Mouse (Mus musculus) lung, postnatal 0 days (tissue): ENCODE measurements around the gene Rps6kc1. TPM values are rescaled to one million over a fixed set of nuclear protein-coding genes. Genes with fewer than 3 reads are reported as not detected.

Source experiments
- ATAC-seq: fragments of 200-750 bp; cut with Nextera tagmentation; 2 replicates; pipeline ENCODE4 v1.8.0; 2017; ENCODE audit warnings: moderate library complexity
- DNase-seq: peaks from one replicate; pipeline ENCODE4 v3.0.0-alpha.2; 2016; ENCODE audit warnings: low spot score
- H3K27ac ChIP-seq: fragments of 300-500 bp; sonication (generic); 2 replicates; pipeline ENCODE4 v1.5.1; 2014; ENCODE audit warnings: antibody characterized with exemption, mild to moderate bottlenecking, low read length, mixed read lengths
- H3K27me3 ChIP-seq: fragments of 300-500 bp; sonication (generic); replicated peaks from 2 replicates; pipeline ENCODE4 v1.6.1; 2014; ENCODE audit warnings: low read length, mixed read lengths; ENCODE audit not compliant: insufficient read depth
- H3K36me3 ChIP-seq: fragments of 300-500 bp; sonication (generic); 2 replicates; pipeline ENCODE4 v1.6.1; 2014; ENCODE audit warnings: low read length, mixed read lengths; ENCODE audit not compliant: insufficient read depth
- H3K4me1 ChIP-seq: fragments of 300-500 bp; sonication (generic); 2 replicates; pipeline ENCODE4 v1.6.1; 2014; ENCODE audit warnings: antibody characterized with exemption, low read depth, low read length, mixed read lengths; ENCODE audit not compliant: insufficient read depth
- H3K4me2 ChIP-seq: fragments of 300-500 bp; sonication (generic); replicated peaks from 2 replicates; pipeline ENCODE4 v1.6.1; 2014; ENCODE audit warnings: low read depth, mild to moderate bottlenecking, low read length, moderate library complexity, mixed read lengths
- H3K4me3 ChIP-seq: fragments of 300-500 bp; sonication (generic); 2 replicates; pipeline ENCODE4 v1.5.1; 2014; ENCODE audit warnings: low read depth, low read length
- H3K9ac ChIP-seq: fragments of 300-500 bp; sonication (generic); replicated peaks from 2 replicates; pipeline ENCODE4 v1.6.1; 2014; ENCODE audit warnings: low read depth, mild to moderate bottlenecking
- H3K9me3 ChIP-seq: fragments of 300-500 bp; sonication (generic); 2 replicates; pipeline ENCODE4 v1.6.1; 2016; ENCODE audit warnings: low read length, mixed read lengths
- CTCF ChIP-seq: IDR thresholded peaks from 2 replicates; pipeline ENCODE4 v1.5.1; 2016; ENCODE audit warnings: antibody characterized with exemption, mild to moderate bottlenecking
- EP300 ChIP-seq: IDR thresholded peaks from 2 replicates; pipeline ENCODE4 v1.6.1; 2016; ENCODE audit warnings: antibody characterized with exemption, mild to moderate bottlenecking, control low read depth
- WGBS: fragments of 180-500 bp; shearing (Covaris S2); extraction: QIAGEN DNeasy Blood & Tissue Kit; methylation state at CpG from one replicate; pipeline ENCODE4 v1.1.7; 2014; 5-methylcytosine and 5-hydroxymethylcytosine counted together
- polyA plus RNA-seq: library from polyadenylated mRNA; unstranded; fragments of >200 nt; fragmentation: Nextera tagmentation; extraction: Ambion mirVana; gene quantifications from 2 replicates; pipeline ENCODE4 v1.2.1, GENCODE M21; 2015

The Rps6kc1 gene
- polyA plus RNA-seq, 1 experiment from 2014 or later: 8.5 TPM

GRCm38 (mm10) chr1:190816141-190816540 is 95.4 kb downstream of the Rps6kc1 start:
- ATAC-seq (no peak), DNase-seq (no peak)
- Histone ChIP-seq H3K4me3 (no peak overlapping the region), H3K36me3 (no peaks in the 10 kb centered on the region), H3K27ac (no peak overlapping the region), H3K9ac (no peak overlapping the region), H3K4me2 (no peak overlapping the region), H3K9me3 (no peaks in the 10 kb centered on the region), H3K4me1 (no peaks in the 10 kb centered on the region), H3K27me3 (no peaks in the 10 kb centered on the region)
- TF ChIP-seq EP300 (no peak), CTCF (no peak)
- 82% methylated on average over 11 of the region's 11 CpGs for WGBS

DNA sequence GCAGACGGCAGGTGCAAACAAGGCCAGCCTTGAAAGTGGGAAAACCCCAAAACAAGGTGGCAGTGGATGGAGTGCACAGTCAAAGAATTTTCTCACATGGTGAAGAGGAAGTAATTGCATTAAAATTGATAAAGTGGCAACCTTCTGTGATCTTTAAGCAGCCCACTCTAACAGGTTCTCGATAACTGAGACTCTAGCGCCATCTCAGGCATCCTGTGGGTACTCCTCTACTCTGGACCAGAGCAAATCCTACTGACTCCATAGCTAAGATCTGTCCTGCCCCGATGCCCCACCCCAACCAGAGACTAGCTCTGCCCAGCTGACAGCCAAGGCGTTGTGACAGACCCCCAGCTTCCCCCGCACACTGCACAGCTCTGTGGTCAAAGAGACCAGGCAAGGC is 101.2 kb downstream of the Rps6kc1 start:
- Histone ChIP-seq H3K27ac (no peak overlapping the region), H3K36me3 (no peaks in the 10 kb centered on the region), H3K9me3 (no peaks in the 10 kb centered on the region), H3K4me3 (no peak overlapping the region), H3K9ac (no peak overlapping the region), H3K4me2 (no peak overlapping the region), H3K4me1 (no peaks in the 10 kb centered on the region), H3K27me3 (no peaks in the 10 kb centered on the region)
- TF ChIP-seq EP300 (no peak), CTCF (peak; percentile 14; the same call in 1 of the 2 replicates)
- ATAC-seq (no peak), DNase-seq (no peak)
- 79% methylated on average over 6 of the region's 6 CpGs for WGBS

DNA sequence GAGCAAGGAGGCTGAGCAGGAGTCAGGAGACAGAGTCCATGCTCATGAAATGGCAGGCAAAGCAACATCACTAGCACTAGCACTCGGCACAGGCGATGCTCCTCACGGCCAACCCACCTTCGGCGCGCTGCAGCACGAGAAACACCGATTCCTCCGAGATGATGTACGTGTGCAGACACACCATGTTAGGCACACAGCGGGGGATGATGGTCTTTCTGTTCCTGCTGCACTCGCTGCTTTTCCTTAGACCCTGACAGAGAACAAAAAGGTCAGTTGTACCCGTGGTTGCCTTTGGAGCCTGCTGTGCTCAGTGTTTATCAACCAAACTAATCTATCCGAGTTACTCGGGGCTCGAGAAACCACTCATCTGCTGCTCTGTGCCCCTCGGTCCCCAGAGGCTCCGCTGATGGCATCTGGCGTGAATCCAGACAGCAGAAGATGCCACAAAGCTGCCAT is 102.8 kb downstream of the Rps6kc1 start:
- Histone ChIP-seq H3K9me3 (no peaks in the 10 kb centered on the region), H3K27me3 (no peaks in the 10 kb centered on the region), H3K27ac (no peak overlapping the region), H3K36me3 (no peaks in the 10 kb centered on the region), H3K4me2 (no peak overlapping the region), H3K9ac (no peak overlapping the region), H3K4me3 (no peak overlapping the region), H3K4me1 (no peaks in the 10 kb centered on the region)
- TF ChIP-seq CTCF (no peak), EP300 (no peak)
- WGBS: 67% methylated on average over 19 of the region's 19 CpGs
- ATAC-seq (no peak), DNase-seq (no peak)

DNA sequence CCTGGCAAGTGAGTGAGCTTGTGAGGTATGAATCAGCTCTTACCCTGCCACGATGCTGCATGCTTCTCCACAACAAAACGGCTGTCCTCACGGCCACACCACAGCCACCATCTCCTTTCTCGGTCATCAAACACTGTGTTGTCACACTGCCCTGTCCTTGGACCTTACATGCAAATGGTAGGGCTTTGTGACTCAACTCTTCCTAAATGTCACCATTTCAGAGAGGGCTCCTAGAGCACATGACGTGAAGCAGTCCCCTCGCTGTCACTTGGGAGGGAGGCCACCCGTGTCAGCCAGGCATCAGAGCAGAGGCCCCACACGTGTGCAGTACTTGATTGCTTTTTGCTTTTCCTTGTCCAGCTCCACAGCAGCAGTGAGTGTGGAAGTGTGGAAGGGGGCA is 104.8 kb downstream of the Rps6kc1 start:
- TF ChIP-seq CTCF: no peak
- TF ChIP-seq EP300: no peak
- Histone ChIP-seq H3K9me3 (no peaks in the 10 kb centered on the region), H3K9ac (no peak overlapping the region), H3K27me3 (no peaks in the 10 kb centered on the region), H3K27ac (no peak overlapping the region), H3K4me3 (no peak overlapping the region), H3K4me1 (no peaks in the 10 kb centered on the region), H3K36me3 (no peaks in the 10 kb centered on the region), H3K4me2 (no peak overlapping the region)
- DNase-seq: no peak
- 87% methylated on average over 8 of the region's 8 CpGs for WGBS
- ATAC-seq: no peak

DNA sequence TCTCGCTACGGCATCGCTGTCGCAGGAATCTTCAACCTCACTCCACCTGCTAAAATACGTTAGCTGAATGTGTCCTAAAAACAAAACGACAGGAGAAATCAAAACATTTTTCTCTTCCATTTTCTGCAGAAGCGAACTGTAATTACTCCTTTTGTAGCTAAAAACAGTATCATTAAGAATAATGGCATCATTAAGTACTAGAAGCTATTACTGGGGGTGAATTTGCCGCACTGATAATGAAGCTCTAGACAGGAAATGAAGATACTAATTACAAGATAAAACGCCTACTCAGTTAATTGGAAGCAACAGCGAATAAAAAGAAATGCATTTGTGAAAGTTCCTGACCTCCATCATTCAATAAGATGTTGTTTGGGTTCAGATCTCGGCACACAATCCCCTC is 112.9 kb downstream of the Rps6kc1 start:
- H3K9me3 ChIP-seq: no peaks in the 10 kb centered on the region
- H3K27me3 ChIP-seq: no peaks in the 10 kb centered on the region
- DNase-seq (no peak), ATAC-seq (no peak)
- no peak overlapping the region for H3K4me2 ChIP-seq
- TF ChIP-seq EP300 (no peak), CTCF (no peak)
- peaks cover 17% of the 10 kb centered on the region for H3K36me3 ChIP-seq
- H3K4me1 ChIP-seq: no peaks in the 10 kb centered on the region
- no peak overlapping the region for H3K27ac ChIP-seq
- no peak overlapping the region for H3K9ac ChIP-seq
- 90% methylated on average over 11 of the region's 11 CpGs for WGBS
- no peak overlapping the region for H3K4me3 ChIP-seq

DNA sequence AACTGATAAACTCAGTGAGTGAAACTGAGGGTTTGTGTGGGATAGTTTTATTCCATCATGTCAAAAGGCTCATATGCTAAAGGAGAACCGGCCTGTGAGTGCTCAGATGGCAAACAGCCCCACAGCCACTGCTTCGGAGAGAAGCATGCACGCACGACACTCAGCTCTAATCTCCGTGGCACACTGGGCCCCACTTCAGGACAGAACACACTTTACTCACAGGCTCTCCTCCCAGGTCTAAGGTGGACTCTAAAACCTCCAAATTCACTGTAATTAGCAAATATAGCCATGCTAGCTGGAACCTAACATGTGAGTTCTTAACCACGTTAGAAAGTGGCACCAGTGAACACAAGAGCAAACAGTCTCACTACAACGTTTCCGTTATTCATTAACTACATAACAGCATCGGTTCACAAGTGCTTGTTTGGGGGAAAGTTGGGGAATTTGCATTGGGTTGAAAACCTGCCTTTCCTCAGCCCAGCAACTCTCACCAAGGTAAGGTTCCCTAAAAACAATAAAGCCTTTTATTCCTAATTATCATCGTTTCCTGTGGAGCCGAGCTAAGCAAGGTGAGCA is 114.0 kb downstream of the Rps6kc1 start:
- Histone ChIP-seq H3K27me3 (no peaks in the 10 kb centered on the region), H3K36me3 (peaks cover 17% of the 10 kb centered on the region), H3K9ac (no peak overlapping the region), H3K9me3 (no peaks in the 10 kb centered on the region), H3K4me3 (no peak overlapping the region), H3K27ac (no peak overlapping the region), H3K4me2 (no peak overlapping the region), H3K4me1 (no peaks in the 10 kb centered on the region)
- WGBS: 47% methylated on average over 11 of the region's 11 CpGs
- TF ChIP-seq CTCF: no peak
- no peak for TF ChIP-seq EP300
- peak; percentile 57 for ATAC-seq
- peak; percentile 14 for DNase-seq
